Mouse (Mus musculus) right cerebral cortex, postnatal 14 days (tissue): ENCODE measurements around the gene Dctn2.

Experiments
- DNase-seq: peaks from one replicate; pipeline ENCODE4 v3.0.0; 2022

Dctn2 gene

DNA sequence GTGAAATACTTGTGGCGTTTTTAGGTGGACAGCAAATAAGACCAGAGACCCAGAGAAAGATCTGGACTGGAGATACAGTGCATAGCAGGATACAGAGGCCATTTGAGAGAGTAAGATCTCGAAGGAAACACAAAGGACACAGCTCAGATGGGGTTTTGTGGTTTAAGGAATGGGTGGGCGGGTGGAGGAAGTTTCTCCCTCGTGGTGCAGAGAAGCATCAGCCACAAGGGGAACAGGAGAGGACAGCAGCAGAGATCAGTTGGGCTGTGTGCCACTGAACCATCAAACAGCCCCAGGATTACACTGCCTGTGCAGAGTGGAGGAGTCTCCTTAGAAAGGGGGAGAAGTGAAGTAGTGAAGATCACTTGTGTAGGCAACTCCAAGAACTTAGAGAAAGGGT lies 51.8 kb downstream of the Dctn2 start:
- DNase-seq, result no peak

DNA sequence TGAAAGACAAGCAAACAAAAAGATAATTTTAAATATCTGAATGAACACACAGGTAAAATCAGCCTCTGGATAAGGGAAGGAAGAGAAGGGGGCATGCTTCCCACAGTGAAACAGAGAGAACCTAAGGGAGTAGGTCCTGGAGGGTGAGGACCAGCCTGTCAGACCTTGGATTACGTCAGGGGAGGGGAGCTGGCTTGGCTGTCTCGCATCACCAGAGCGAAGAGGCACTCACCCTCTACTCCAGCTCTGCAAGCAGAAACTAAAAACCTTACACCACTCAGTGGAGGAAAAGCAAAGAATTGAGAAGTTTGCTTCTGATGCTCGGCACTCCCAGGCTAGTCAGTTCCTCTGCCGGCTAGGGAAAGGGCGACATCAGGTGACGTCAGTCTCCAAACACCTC lies 53.8 kb downstream of the Dctn2 start:
- no peak for DNase-seq

DNA sequence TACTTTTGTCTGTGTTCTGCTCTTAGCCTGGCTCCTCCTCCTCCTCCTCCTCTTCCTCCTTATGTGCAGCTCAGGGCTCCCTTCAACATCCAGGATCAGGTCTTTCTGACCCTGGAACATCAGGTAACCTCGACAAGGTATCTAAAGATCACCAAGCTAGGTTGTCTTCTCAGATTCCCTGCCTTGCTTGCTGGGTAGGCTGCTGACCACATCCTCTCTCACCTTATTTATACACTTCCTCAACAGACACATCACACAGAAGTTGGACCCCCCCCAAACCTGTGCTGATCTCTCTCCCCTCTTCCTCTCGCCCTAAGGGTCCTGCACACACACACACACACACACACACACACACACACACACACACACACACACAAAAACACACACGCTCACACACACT lies 55.5 kb downstream of the Dctn2 start, which contains the start of gene Arhgap9:
TSS of gene Arhgap9 (plus strand) at position 344 of the 400 bp plus-strand sequence.
- no peak for DNase-seq

DNA sequence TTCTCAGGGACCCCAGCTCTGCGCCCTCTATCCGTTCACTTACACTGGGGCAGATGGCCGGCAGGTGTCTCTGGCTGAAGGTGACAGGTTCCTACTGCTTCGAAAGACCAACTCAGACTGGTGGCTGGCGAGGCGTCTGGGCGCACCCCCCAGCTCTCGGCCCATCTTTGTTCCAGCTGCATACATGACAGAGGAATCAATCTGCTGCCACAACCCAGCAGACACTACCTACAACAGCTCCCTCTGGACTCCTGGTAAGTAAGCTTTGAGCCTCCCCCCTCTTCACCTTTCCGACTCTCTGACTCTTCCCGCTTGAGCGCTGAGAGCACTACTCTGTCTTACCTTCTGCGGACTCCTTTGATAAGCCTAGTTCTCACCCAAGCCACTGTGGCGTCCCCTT lies 56.0 kb downstream of the Dctn2 start:
- no peak for DNase-seq

DNA sequence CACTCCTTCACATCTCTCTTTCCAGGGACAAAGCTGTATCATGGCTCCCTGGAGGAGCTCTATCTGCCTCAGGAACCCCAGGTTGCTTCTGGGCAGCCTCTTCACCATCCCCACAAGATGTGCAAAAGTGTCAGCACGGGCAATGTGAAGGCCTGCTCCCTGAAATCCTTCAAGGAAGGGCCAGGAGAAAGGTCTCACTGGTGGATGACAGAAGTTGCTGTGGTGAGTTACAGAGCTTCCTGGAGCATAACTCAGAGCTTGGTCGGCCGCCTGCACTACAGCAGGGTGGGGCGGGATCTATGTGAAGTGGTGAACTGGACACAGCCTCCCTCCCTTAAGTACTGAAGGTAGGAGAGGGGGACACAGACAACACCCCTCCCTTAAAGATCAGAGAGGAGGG lies 56.5 kb downstream of the Dctn2 start:
- no peak for DNase-seq

DNA sequence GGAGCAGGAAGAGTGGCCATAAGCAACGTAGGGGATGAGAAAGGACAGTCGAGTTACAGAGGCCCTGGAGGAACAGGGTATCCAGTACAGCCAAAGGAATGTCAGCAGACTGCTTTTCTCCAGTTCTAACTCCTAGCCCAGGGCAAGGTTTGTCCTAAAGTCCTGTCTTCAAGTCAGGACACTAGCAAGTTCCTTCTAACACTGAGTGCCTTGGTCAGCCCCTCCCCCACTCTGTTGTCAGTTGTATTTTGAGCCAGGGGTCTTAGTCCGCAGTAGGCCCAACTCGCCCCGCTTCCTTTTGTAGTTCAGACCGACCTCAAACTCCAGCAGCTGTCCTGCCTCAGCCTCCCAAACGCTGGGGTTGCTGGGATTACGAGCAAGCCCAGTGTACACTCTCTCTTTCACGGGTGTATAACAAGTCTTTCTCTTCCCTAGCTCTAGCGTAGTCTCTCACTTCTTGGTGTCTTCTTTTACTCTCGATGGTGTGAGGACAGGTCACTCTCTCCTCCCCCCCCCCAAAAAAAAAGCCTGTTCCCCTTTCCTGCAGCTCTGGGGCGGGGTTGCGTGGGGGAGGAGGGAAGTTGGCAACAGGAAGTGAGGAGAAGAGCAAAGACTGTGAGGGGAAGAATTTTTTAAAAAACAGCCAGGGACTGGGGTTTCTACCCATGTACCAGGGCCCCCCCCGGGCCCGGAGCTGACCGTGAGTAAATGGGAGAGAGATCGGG lies 57.1 kb downstream of the Dctn2 start:
- no peak for DNase-seq

DNA sequence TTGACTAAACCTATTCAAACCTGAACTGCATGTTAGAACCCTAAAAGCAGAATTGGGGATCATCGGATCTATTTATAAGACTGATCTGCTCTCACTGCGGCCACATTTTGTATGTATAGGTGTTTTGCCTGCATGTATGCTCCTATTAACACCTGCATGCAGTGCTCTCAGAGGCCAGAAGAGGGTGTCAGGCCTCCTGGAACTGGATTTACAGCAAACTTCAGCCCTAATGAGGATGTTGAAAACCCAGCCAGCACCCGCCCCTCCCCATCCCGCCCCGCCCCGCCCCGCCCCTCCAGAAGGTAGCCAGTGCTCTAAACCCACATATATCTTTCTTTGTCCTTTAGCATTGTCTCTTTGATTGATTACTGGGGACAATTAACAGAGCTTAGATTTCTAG lies 58.3 kb downstream of the Dctn2 start:
- DNase-seq, result no peak

DNA sequence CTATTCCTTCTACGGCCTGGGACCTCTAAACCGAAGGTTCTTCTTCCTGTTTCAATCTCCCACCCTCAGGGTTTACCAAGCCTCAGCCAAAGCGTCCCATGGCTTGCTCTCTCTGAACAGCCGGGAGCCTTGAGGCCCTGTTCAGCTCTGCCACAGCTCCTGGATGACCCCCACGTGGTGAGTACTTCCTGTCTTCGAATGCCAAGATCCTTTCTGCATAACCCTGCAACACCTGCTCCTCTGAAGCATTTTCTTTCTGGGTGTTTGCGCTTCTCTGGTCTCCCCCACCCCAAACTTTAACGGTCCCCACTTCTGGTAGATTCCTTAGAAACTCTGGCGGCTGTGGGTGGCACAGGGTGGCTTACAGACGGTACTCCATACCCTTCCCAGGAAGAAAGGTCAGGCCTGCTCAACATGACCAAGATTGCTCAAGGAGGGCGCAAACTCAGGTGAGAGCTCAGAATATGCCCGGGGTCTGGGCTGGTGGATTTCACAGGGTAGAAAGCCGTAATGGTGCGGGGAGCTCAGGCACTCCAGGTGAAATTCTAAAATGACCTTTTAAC lies 59.4 kb downstream of the Dctn2 start:
- DNase-seq, result no peak

DNA sequence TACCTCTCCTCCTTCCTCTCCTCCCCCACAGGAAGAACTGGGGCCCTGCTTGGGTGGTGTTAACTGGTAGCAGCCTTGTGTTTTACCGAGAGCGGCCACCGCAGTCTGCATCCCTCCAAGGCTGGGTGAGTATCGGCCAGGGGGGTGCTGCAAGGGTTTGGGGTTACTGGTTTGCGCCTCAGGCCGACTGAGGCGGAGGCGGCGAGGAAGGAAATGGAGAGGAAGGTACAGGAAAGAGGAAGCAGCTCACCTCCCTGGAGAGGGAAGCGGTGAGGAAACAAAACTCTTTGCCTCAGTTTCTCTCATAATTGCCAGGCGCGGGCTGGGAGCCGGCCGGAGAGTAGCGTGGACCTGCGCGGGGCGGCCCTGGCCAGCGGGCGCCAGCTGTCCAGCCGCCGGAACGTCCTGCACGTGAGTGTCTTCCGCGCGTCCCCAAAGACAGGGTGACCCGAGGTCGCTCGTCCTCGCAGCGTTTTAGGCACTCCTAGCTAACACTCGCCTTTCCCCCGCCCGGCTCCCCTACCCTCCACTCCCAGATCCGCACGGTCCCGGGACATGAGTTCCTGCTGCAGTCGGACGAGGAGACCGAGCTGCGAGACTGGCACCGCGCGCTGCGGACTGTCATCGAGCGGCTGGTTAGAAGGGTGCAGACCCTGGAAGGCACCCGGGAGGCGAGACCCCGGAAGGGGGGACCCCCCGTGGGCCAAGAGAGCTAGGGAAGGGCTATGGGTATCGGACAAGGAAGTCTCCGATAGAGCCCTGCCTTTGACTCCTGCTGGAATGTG lies 60.0 kb downstream of the Dctn2 start:
- no peak for DNase-seq

DNA sequence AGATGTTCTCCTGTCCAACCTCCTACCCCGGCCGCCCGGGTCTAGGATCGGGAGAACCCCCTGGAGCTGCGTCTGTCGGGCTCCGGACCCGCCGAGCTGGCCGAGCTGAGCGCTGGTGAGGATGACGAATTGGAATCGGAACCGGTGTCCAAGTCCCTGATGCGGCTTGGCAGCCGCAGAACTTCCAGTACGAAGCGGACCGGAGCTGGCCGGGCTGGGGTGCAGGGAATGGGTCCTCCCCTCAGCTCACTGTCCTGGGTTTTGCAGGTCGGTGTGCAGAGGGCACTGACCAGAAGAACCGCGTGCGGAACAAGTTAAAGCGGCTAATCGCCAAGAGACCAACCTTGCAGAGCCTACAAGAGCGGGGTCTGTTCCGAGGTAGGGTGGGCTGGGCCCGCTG lies 60.7 kb downstream of the Dctn2 start:
- no peak for DNase-seq

DNA sequence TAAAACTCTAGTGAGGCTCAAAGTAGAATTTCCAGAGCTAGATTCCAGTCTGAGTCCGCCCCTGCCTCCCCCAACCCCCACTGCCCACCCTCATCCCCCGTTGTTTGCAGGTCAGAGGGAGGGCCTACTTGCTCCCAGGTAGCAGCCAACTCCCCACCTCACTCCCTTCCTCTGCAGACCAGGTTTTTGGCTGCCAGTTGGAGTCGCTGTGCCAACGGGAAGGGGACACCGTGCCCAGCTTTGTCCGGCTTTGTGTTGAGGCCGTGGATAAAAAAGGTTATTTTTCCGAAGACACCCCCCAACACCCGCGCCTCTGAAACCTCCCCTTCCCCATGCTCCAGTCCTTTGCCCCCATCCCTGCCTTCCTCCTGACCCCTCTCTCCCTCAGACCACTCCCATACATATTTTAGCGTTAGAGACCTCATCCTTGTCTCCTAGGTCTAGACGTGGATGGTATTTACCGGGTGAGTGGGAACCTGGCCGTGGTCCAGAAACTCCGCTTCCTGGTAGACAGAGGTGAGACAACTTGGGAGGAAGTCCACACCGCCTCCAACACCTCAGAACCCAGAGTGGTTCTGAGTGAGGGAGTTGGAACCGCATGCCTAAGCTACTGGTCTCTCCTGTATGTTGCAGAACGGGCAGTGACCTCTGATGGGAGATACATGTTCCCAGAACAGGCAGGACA lies 61.4 kb downstream of the Dctn2 start:
- no peak for DNase-seq

DNA sequence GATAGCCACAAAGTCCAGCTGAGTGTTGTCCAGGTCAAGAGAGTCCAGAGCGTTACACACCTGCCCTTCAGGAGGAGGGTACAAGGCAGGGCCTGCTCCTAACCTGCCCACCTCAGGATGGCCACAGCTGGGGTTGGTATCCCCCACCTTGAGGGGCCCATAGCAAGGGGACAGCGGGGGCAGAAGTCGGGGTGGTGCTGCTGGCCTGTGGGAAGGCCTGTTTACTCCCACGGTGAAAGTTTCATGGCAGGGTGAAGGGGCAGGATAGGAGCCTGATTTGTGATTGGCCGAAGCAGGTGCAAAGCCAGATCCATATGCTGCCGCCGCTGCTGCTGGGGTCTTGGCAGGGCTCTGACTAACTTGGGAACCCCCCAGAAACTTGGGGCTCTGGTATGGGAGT lies 64.0 kb downstream of the Dctn2 start:
- no peak for DNase-seq
